8 mouse cellular contexts compared by ENCODE assay signal in the genomic region with DNA sequence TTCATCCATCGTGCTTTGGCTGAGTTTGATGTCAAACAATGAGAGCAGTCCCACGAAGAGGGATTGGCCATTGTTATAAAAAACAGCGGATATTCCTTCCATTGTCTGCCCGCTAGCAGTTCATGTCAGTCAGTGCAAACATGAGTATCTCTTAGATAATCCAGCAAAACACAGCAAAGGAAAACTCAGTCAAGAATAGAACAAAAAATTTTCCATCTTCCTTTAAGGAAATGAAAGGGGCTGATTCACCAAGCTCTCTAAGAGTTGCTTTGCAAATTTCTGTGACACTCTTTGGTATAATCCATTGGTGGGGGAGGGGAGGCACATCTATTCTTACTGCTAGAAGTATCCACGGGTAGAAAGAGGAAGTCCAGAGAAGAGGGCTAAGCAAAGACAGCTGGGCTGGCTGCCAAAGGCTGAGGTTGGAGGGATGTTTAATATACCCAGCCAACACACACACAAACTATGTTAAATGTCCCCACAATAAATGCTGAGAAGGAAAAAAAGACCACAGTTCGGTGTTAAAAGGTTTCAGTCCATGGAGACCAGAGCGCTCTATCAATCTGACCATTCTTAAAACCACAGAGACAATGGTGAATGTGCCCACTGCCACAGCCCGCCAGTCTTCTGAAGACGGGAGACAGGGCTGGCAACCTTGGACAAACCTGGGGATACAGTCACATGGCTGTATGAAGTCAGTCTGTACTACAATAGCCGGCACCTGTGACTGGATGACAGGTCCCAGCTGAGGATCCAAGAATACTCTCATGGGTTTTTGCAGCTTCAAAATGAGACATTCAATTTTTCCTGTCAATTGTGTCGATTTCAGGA. TPM values are rescaled to one million over a fixed set of nuclear protein-coding genes. Genes with fewer than 3 reads are reported as not detected.
DNase-seq lines count a peak whose midpoint lies in the region; ATAC-seq and TF ChIP-seq lines count a peak whose summit lies in the region.

No protein-coding gene starts in this region.

- H3K27ac ChIP-seq in heart, embryonic 12.5 days (ENCODE audit: poor library complexity, severe bottlenecking): peak overlapping the region; percentile 74
- H3K27ac ChIP-seq in kidney, embryonic 16.5 days (ENCODE audit: low read length): peak overlapping the region; percentile 82
- peak overlapping the region; percentile 71 for H3K27ac ChIP-seq in lung, postnatal 0 days (ENCODE audit: low read length)
- H3K27ac ChIP-seq in stomach, embryonic 14.5 days (ENCODE audit: low read length): peak overlapping the region; percentile 58; the same call in 1 of the 2 replicates

- no peaks in the 10 kb centered on the region for H3K27me3 ChIP-seq in heart, embryonic 12.5 days (replicated peaks)
- no peaks in the 10 kb centered on the region for H3K27me3 ChIP-seq in kidney, embryonic 16.5 days (ENCODE audit: insufficient read depth, low read length)
- H3K27me3 ChIP-seq in lung, postnatal 0 days (replicated peaks; ENCODE audit: insufficient read depth, low read length): peaks cover 42% of the 10 kb centered on the region
- no peaks in the 10 kb centered on the region for H3K27me3 ChIP-seq in stomach, embryonic 14.5 days (ENCODE audit: control insufficient read depth, insufficient read depth, low read length)

- 52% methylated on average over 11 of the region's 11 CpGs for WGBS in heart, embryonic 12.5 days
- 68% methylated on average over 11 of the region's 11 CpGs for WGBS in kidney, embryonic 16.5 days
- 38% methylated on average over 11 of the region's 11 CpGs for WGBS in lung, postnatal 0 days
- 51% methylated on average over 11 of the region's 11 CpGs for WGBS in stomach, embryonic 14.5 days

- H3K36me3 ChIP-seq in heart, embryonic 12.5 days: peaks cover 18% of the 10 kb centered on the region
- no peaks in the 10 kb centered on the region for H3K36me3 ChIP-seq in kidney, embryonic 16.5 days (ENCODE audit: insufficient read depth, low read length)
- H3K36me3 ChIP-seq in lung, postnatal 0 days (ENCODE audit: insufficient read depth, low read length): no peaks in the 10 kb centered on the region
- no peaks in the 10 kb centered on the region for H3K36me3 ChIP-seq in stomach, embryonic 14.5 days (ENCODE audit: control insufficient read depth, insufficient read depth, low read length)

- H3K9me3 ChIP-seq in heart, embryonic 12.5 days (replicated peaks): peaks cover 6% of the 10 kb centered on the region; the same call in 1 of the 2 replicates
- peaks cover 7% of the 10 kb centered on the region; the same call in 1 of the 2 replicates for H3K9me3 ChIP-seq in kidney, embryonic 16.5 days (ENCODE audit: low read length)
- no peaks in the 10 kb centered on the region for H3K9me3 ChIP-seq in lung, postnatal 0 days (ENCODE audit: low read length)
- H3K9me3 ChIP-seq in stomach, embryonic 14.5 days (ENCODE audit: control insufficient read depth, low read depth, low read length): no peaks in the 10 kb centered on the region

- no peak overlapping the region for H3K9ac ChIP-seq in heart, embryonic 12.5 days
- 0 out of 2 replicates have a peak overlapping the region, but pooled peaks have one; percentile 7 for H3K9ac ChIP-seq in kidney, embryonic 16.5 days (replicated peaks; ENCODE audit: low read length)
- no peak overlapping the region for H3K9ac ChIP-seq in lung, postnatal 0 days (replicated peaks; ENCODE audit: low read depth)
- H3K9ac ChIP-seq in stomach, embryonic 14.5 days (replicated peaks; ENCODE audit: low read depth, low read length): no peak overlapping the region

- H3K4me1 ChIP-seq in heart, embryonic 12.5 days (replicated peaks): peaks cover 72% of the 10 kb centered on the region
- H3K4me1 ChIP-seq in kidney, embryonic 16.5 days (ENCODE audit: insufficient read depth, low read length): peaks cover 58% of the 10 kb centered on the region
- H3K4me1 ChIP-seq in lung, postnatal 0 days (ENCODE audit: insufficient read depth, low read depth, low read length): peaks cover 16% of the 10 kb centered on the region; the same call in 1 of the 2 replicates
- peaks cover 24% of the 10 kb centered on the region; the same call in 1 of the 2 replicates for H3K4me1 ChIP-seq in stomach, embryonic 14.5 days (ENCODE audit: control insufficient read depth, insufficient read depth, low read length)

- ATAC-seq in heart, embryonic 12.5 days (ENCODE audit: insufficient number of reproducible peaks, low FRiP score): peak; percentile 80
- peak; percentile 29; the same call in 1 of the 2 replicates for ATAC-seq in kidney, embryonic 16.5 days (ENCODE audit: low FRiP score, low TSS enrichment)
- peak; percentile 82 for ATAC-seq in lung, postnatal 0 days
- ATAC-seq in stomach, embryonic 14.5 days (ENCODE audit: insufficient number of reproducible peaks, insufficient read depth, low FRiP score, low read depth): peak; percentile 56; the same call in 1 of the 2 replicates

- H3K4me3 ChIP-seq in heart, embryonic 12.5 days: no peak overlapping the region
- H3K4me3 ChIP-seq in kidney, embryonic 16.5 days (ENCODE audit: low read length): no peak overlapping the region
- no peak overlapping the region for H3K4me3 ChIP-seq in lung, postnatal 0 days (ENCODE audit: low read depth, low read length)
- H3K4me3 ChIP-seq in stomach, embryonic 14.5 days (ENCODE audit: low read depth, low read length): no peak overlapping the region

- H3K4me2 ChIP-seq in heart, embryonic 12.5 days: peak overlapping the region; percentile 27; the same call in 1 of the 2 replicates
- H3K4me2 ChIP-seq in kidney, embryonic 16.5 days (replicated peaks; ENCODE audit: low read depth, low read length): no peak overlapping the region
- 0 out of 2 replicates have a peak overlapping the region, but pooled peaks have one; percentile 19 for H3K4me2 ChIP-seq in lung, postnatal 0 days (replicated peaks; ENCODE audit: low read depth, low read length)
- no peak overlapping the region for H3K4me2 ChIP-seq in stomach, embryonic 14.5 days (replicated peaks; ENCODE audit: low read depth, low read length)

- TF ChIP-seq EP300 in lung, postnatal 0 days (IDR thresholded peaks at IDR 0.05): peak; percentile 82

- no peak for TF ChIP-seq CTCF in lung, postnatal 0 days (IDR thresholded peaks at IDR 0.05)

- peak; percentile 68 for DNase-seq in gastrocnemius, postnatal 10 days
- DNase-seq in gastrocnemius, adult 18-20 months (ENCODE audit: low spot score): no peak
- DNase-seq in adrenal gland, postnatal 25 days: peak; percentile 61
- peak; percentile 86 for DNase-seq in lung, postnatal 0 days (ENCODE audit: low spot score)
- DNase-seq in embryo, embryonic 11 days: no peak

RNA-seq across cellular contexts. Expression of a gene that starts 12.7 kb away (rescaled TPM):
- total RNA-seq in gastrocnemius, postnatal 10 days (2021): 10 to 100 TPM; 76.2 to 81.0 TPM
- 10 to 100 TPM; 53.6 to 65.7 TPM for total RNA-seq in gastrocnemius, adult 18-20 months (2021)
- 112 and 134 TPM in 2 replicates for total RNA-seq in adrenal gland, postnatal 25 days (2021)
- 29.9 and 30.2 TPM in 2 replicates for polyA plus RNA-seq in heart, embryonic 12.5 days (2016; fragmentation: Nextera tagmentation; extraction: Ambion mirVana)
- 34.1 and 39.0 TPM in 2 replicates for polyA plus RNA-seq in kidney, embryonic 16.5 days (2015; fragmentation: Nextera tagmentation; extraction: Ambion mirVana)
- 37.9 and 38.4 TPM in 2 replicates for polyA plus RNA-seq in lung, postnatal 0 days (2015; fragmentation: Nextera tagmentation; extraction: Ambion mirVana)
- polyA plus RNA-seq in stomach, embryonic 14.5 days (2014; fragmentation: Nextera tagmentation; extraction: Ambion mirVana): 8.9 and 10.7 TPM in 2 replicates

Comparison
In these comparisons a context has a peak if more than half of its experiments do, and no peak if none do; other contexts are left out.
1. DNase-seq: peak in gastrocnemius, postnatal 10 days (single experiment), adrenal gland, postnatal 25 days (single experiment) and lung, postnatal 0 days (single experiment); none in gastrocnemius, adult 18-20 months (single experiment) and embryo, embryonic 11 days (single experiment).
2. ATAC-seq: peak in every context shown above with its lines; median percentile 82 in lung, postnatal 0 days; 80 in heart, embryonic 12.5 days; 56 in stomach, embryonic 14.5 days; 29 in kidney, embryonic 16.5 days.
3. H3K4me2 ChIP-seq: peak in heart, embryonic 12.5 days (single experiment) and lung, postnatal 0 days (single experiment); none in kidney, embryonic 16.5 days (single experiment) and stomach, embryonic 14.5 days (single experiment).
4. Peak in every context shown above with its lines, with median percentiles within 50 percentile points of each other: H3K27ac ChIP-seq.